Mouse (Mus musculus) midbrain, embryonic 12.5 days (tissue): ENCODE measurements at regions not wholly inside any gene's neighbourhood (a gene's known extent, or its start where the extent isn't known, plus 50 kb on each side); places are given as distances from the start of the nearest gene placed in this dataset.
"Not testable (repeated sequence)": the region's sequence is repeated elsewhere in the genome, so short reads cannot be mapped to it uniquely, and the experiment has no call there.

Experiments used
- ATAC-seq: fragments of 200-750 bp; cut with Nextera tagmentation; 2 replicates; pipeline ENCODE4 v1.8.0; 2017; ENCODE audit warnings: low read depth, moderate TSS enrichment, moderate library complexity; ENCODE audit not compliant: low FRiP score
- H3K27ac ChIP-seq: fragments of 300-500 bp; sonication (generic); replicated peaks from 2 replicates; pipeline ENCODE4 v1.5.1; 2016; ENCODE audit warnings: mild to moderate bottlenecking
- H3K27me3 ChIP-seq: fragments of 300-500 bp; sonication (generic); 2 replicates; pipeline ENCODE4 v1.6.1; 2016; ENCODE audit warnings: mild to moderate bottlenecking
- H3K36me3 ChIP-seq: fragments of 300-500 bp; sonication (generic); 2 replicates; pipeline ENCODE4 v1.6.1; 2016
- H3K4me1 ChIP-seq: fragments of 300-500 bp; sonication (generic); 2 replicates; pipeline ENCODE4 v1.6.1; 2016
- H3K4me2 ChIP-seq: fragments of 300-500 bp; sonication (generic); replicated peaks from 2 replicates; pipeline ENCODE4 v1.6.1; 2016; ENCODE audit warnings: mild to moderate bottlenecking, moderate library complexity
- H3K4me3 ChIP-seq: fragments of 300-500 bp; sonication (generic); 2 replicates; pipeline ENCODE4 v1.5.1; 2016; ENCODE audit warnings: mild to moderate bottlenecking
- H3K9ac ChIP-seq: fragments of 300-500 bp; sonication (generic); replicated peaks from 2 replicates; pipeline ENCODE4 v1.6.1; 2016; ENCODE audit warnings: mild to moderate bottlenecking, moderate library complexity
- H3K9me3 ChIP-seq: fragments of 300-500 bp; sonication (generic); 2 replicates; pipeline ENCODE4 v1.6.1; 2016; ENCODE audit warnings: mild to moderate bottlenecking
- WGBS: fragments of 180-500 bp; shearing (Covaris S2); methylation state at CpG from one replicate; pipeline ENCODE4 v1.1.7; 2016; 5-methylcytosine and 5-hydroxymethylcytosine counted together

GRCm38 (mm10) chr6:12835079-12835478 is 85.9 kb upstream of the Thsd7a start:
- ATAC-seq, H3K4me3 ChIP-seq, H3K4me2 ChIP-seq, H3K4me1 ChIP-seq, H3K27ac ChIP-seq, H3K36me3 ChIP-seq, H3K9me3 ChIP-seq, H3K9ac ChIP-seq, H3K27me3 ChIP-seq: not testable (repeated sequence)
- WGBS: 33% methylated on average over 3 of the region's 3 CpGs

GRCm38 (mm10) chr6:12833358-12833757 is 84.1 kb upstream of the Thsd7a start:
- Histone ChIP-seq H3K4me1 (no peaks in the 10 kb centered on the region; the same call in 1 of the 2 replicates), H3K36me3 (no peaks in the 10 kb centered on the region), H3K9me3 (no peaks in the 10 kb centered on the region), H3K4me2 (no peak overlapping the region), H3K27ac (no peak overlapping the region), H3K9ac (no peak overlapping the region), H3K4me3 (no peak overlapping the region), H3K27me3 (no peaks in the 10 kb centered on the region)
- peak; percentile 59; the same call in 1 of the 2 replicates for ATAC-seq
- 19% methylated on average over 5 of the region's 5 CpGs for WGBS

GRCm38 (mm10) chr6:12831916-12832315 is 82.7 kb upstream of the Thsd7a start:
- H3K4me3 ChIP-seq: no peak overlapping the region
- no peaks in the 10 kb centered on the region for H3K9me3 ChIP-seq
- ATAC-seq: no peak
- H3K9ac ChIP-seq: no peak overlapping the region
- H3K4me2 ChIP-seq: no peak overlapping the region
- H3K4me1 ChIP-seq: no peaks in the 10 kb centered on the region; the same call in 1 of the 2 replicates
- no peaks in the 10 kb centered on the region for H3K27me3 ChIP-seq
- H3K27ac ChIP-seq: no peak overlapping the region
- H3K36me3 ChIP-seq: no peaks in the 10 kb centered on the region

DNA sequence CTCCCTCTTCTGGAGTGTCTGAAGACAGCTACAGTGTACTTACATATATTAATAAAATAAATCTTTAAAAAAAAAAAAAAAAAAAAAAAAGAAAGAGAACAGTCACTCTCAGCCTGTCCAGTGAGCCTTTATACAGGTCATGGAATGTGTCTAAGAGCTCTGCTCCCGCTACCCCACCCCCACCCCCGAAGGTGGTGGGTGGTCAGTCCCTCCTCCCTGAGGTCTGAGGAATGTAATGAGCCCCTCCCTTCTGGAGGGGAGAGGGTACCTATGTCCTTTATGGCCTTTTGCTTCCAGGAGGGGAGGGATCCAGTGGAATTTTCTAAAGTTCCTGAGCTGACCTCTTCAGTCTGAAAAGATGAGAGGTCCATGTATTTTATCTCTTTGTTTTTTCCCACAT is 82.3 kb upstream of the Thsd7a start:
- peak; percentile 50; the same call in 1 of the 2 replicates for ATAC-seq
- H3K27me3 ChIP-seq: no peaks in the 10 kb centered on the region
- no peak overlapping the region for H3K9ac ChIP-seq
- H3K4me2 ChIP-seq: no peak overlapping the region
- H3K27ac ChIP-seq: no peak overlapping the region
- no peaks in the 10 kb centered on the region for H3K9me3 ChIP-seq
- H3K4me1 ChIP-seq: no peaks in the 10 kb centered on the region; the same call in 1 of the 2 replicates
- 76% methylated on average over 2 of the region's 2 CpGs for WGBS
- H3K4me3 ChIP-seq: no peak overlapping the region
- H3K36me3 ChIP-seq: no peaks in the 10 kb centered on the region

DNA sequence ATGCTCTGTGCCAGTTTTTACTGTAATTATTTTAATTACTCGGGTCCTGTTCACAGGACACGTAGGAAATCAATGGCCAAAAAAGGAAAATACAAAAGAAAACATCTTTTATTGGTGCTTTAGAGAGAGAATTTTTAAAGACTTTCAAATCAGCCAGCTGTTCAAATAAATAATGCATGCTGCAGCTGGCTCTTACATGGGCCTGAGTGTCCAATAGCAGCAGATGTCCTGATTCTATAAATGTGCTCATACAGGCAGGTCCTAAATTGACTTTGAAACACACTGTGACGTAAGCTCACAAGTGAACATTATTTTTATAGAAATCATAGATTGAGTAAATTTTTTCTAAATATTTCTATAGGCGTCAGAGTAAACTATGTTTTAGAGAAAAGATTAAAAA is 78.5 kb upstream of the Thsd7a start:
- H3K4me2 ChIP-seq: no peak overlapping the region
- ATAC-seq: peak; percentile 75
- H3K27me3 ChIP-seq: no peaks in the 10 kb centered on the region
- no peak overlapping the region for H3K4me3 ChIP-seq
- 52% methylated on average over 4 of the region's 4 CpGs for WGBS
- no peaks in the 10 kb centered on the region for H3K9me3 ChIP-seq
- H3K27ac ChIP-seq: no peak overlapping the region
- H3K4me1 ChIP-seq: no peaks in the 10 kb centered on the region
- no peaks in the 10 kb centered on the region for H3K36me3 ChIP-seq
- no peak overlapping the region for H3K9ac ChIP-seq

GRCm38 (mm10) chr6:12814972-12815770 is 66.0 kb upstream of the Thsd7a start:
- no peak overlapping the region for H3K27ac ChIP-seq
- H3K4me3 ChIP-seq: no peak overlapping the region
- H3K4me1 ChIP-seq: peaks cover 3% of the 10 kb centered on the region; the same call in 1 of the 2 replicates
- ATAC-seq: peak; percentile 38; the same call in 1 of the 2 replicates
- H3K4me2 ChIP-seq: no peak overlapping the region
- WGBS: 35% methylated on average over 4 of the region's 4 CpGs
- no peaks in the 10 kb centered on the region for H3K27me3 ChIP-seq
- no peak overlapping the region for H3K9ac ChIP-seq
- no peaks in the 10 kb centered on the region for H3K9me3 ChIP-seq
- no peaks in the 10 kb centered on the region for H3K36me3 ChIP-seq

GRCm38 (mm10) chr6:12813781-12814180 is 64.6 kb upstream of the Thsd7a start:
- WGBS: 82% methylated on average over 5 of the region's 5 CpGs
- not testable (repeated sequence) for H3K4me3 ChIP-seq, H3K9me3 ChIP-seq, H3K27ac ChIP-seq, H3K27me3 ChIP-seq, H3K9ac ChIP-seq, H3K4me1 ChIP-seq, ATAC-seq, H3K36me3 ChIP-seq, H3K4me2 ChIP-seq

- Histone ChIP-seq H3K9me3 (no peaks in the 10 kb centered on the region), H3K36me3 (no peaks in the 10 kb centered on the region), H3K27me3 (no peaks in the 10 kb centered on the region), H3K9ac (no peak overlapping the region), H3K4me2 (no peak overlapping the region), H3K4me3 (no peak overlapping the region), H3K27ac (no peak overlapping the region), H3K4me1 (peaks cover 3% of the 10 kb centered on the region; the same call in 1 of the 2 replicates)
- no peak for ATAC-seq
- WGBS: 88% methylated on average over 1 of the region's 1 CpGs
Measured at GRCm38 (mm10) chr6:12812467-12812866, 63.3 kb upstream of the Thsd7a start.

- H3K4me3 ChIP-seq: no peak overlapping the region
- ATAC-seq: no peak
- no peak overlapping the region for H3K27ac ChIP-seq
- no peaks in the 10 kb centered on the region for H3K9me3 ChIP-seq
- WGBS: 92% methylated on average over 1 of the region's 1 CpGs
- H3K4me1 ChIP-seq: peaks cover 3% of the 10 kb centered on the region; the same call in 1 of the 2 replicates
- no peak overlapping the region for H3K9ac ChIP-seq
- H3K4me2 ChIP-seq: no peak overlapping the region
- H3K36me3 ChIP-seq: no peaks in the 10 kb centered on the region
- no peaks in the 10 kb centered on the region for H3K27me3 ChIP-seq
Measured at GRCm38 (mm10) chr6:12812036-12812435, 62.8 kb upstream of the Thsd7a start.

GRCm38 (mm10) chr6:12809601-12810000 is 60.4 kb upstream of the Thsd7a start:
- Histone ChIP-seq H3K4me3 (no peak overlapping the region), H3K27ac (no peak overlapping the region), H3K9ac (no peak overlapping the region), H3K36me3 (no peaks in the 10 kb centered on the region), H3K4me1 (no peaks in the 10 kb centered on the region), H3K4me2 (no peak overlapping the region), H3K9me3 (no peaks in the 10 kb centered on the region), H3K27me3 (no peaks in the 10 kb centered on the region)
- 80% methylated on average over 5 of the region's 5 CpGs for WGBS
- ATAC-seq: peak; percentile 52; the same call in 1 of the 2 replicates
